9 mouse cellular contexts compared by ENCODE assay signal in genomic region chr13:73512776-73513673, GRCm38 (mm10). TPM values are rescaled to one million over a fixed set of nuclear protein-coding genes. Genes with fewer than 3 reads are reported as not detected.
A peak's percentile ranks its signal among the peaks of the same experiment; 100 is the strongest.
DNase-seq lines count a peak whose midpoint lies in the region; ATAC-seq lines count a peak whose summit lies in the region.
"Had no signal": no experiment of that assay in that cellular context is flagged by ENCODE, and none has a peak within 500 bp of the region (broad histone marks: within the 10 kb centered on the region; RNA-seq: fewer than 3 reads in every experiment).

No protein-coding gene starts in this region.

- no peak overlapping the region for H3K9ac ChIP-seq in kidney, embryonic 16.5 days (replicated peaks; ENCODE audit: low read length)
- H3K9ac ChIP-seq in limb, embryonic 15.5 days = no peak overlapping the region
- H3K9ac ChIP-seq: embryonic facial prominence, embryonic 15.5 days had no signal

- no peaks in the 10 kb centered on the region for H3K27me3 ChIP-seq in kidney, embryonic 16.5 days (ENCODE audit: insufficient read depth, low read length)
- H3K27me3 ChIP-seq in limb, embryonic 15.5 days = no peaks in the 10 kb centered on the region
- no peaks in the 10 kb centered on the region; the same call in 1 of the 2 replicates for H3K27me3 ChIP-seq in splenic B cell, adult 2 months (ENCODE audit: control insufficient read depth, insufficient read depth, low read length, poor library complexity, severe bottlenecking)
- H3K27me3 ChIP-seq: embryonic facial prominence, embryonic 15.5 days had no signal

- ATAC-seq in kidney, embryonic 16.5 days (ENCODE audit: low FRiP score, low TSS enrichment) = peak; percentile 62; the same call in 1 of the 2 replicates
- ATAC-seq in limb, embryonic 15.5 days (ENCODE audit: insufficient number of reproducible peaks, low FRiP score, low TSS enrichment, low read depth) = peak; percentile 46

- H3K36me3 ChIP-seq in kidney, embryonic 16.5 days (ENCODE audit: insufficient read depth, low read length) = peaks cover 49% of the 10 kb centered on the region
- H3K36me3 ChIP-seq in limb, embryonic 15.5 days = peaks cover 79% of the 10 kb centered on the region
- peaks cover 12% of the 10 kb centered on the region for H3K36me3 ChIP-seq in splenic B cell, adult 2 months (ENCODE audit: control insufficient read depth, insufficient read depth, low read length, poor library complexity, severe bottlenecking)

- H3K27ac ChIP-seq in kidney, embryonic 16.5 days (ENCODE audit: low read length) = no peak overlapping the region
- no peak overlapping the region for H3K27ac ChIP-seq in limb, embryonic 15.5 days
- H3K27ac ChIP-seq: embryonic facial prominence, embryonic 15.5 days had no signal

- no peak overlapping the region for H3K4me2 ChIP-seq in kidney, embryonic 16.5 days (replicated peaks; ENCODE audit: low read depth, low read length)
- no peak overlapping the region for H3K4me2 ChIP-seq in limb, embryonic 15.5 days
- H3K4me2 ChIP-seq: embryonic facial prominence, embryonic 15.5 days had no signal

- no peaks in the 10 kb centered on the region for H3K9me3 ChIP-seq in kidney, embryonic 16.5 days (ENCODE audit: low read length)
- no peaks in the 10 kb centered on the region for H3K9me3 ChIP-seq in limb, embryonic 15.5 days
- H3K9me3 ChIP-seq: embryonic facial prominence, embryonic 15.5 days had no signal

- no peaks in the 10 kb centered on the region for H3K4me1 ChIP-seq in kidney, embryonic 16.5 days (ENCODE audit: insufficient read depth, low read length)
- H3K4me1 ChIP-seq in limb, embryonic 15.5 days = no peaks in the 10 kb centered on the region
- H3K4me1 ChIP-seq: embryonic facial prominence, embryonic 15.5 days had no signal

- peak; percentile 59 for DNase-seq in CD4-positive helper T cell, adult 2 months (ENCODE audit: low read depth, low spot score)
- peak; percentile 85 for DNase-seq in adrenal gland, postnatal 14 days
- peak; percentile 66 for DNase-seq in embryo, embryonic 11.5 days (ENCODE audit: low read depth, low spot score)
- peak; percentile 77 for DNase-seq in heart, adult 8-10 months (ENCODE audit: low spot score)
- DNase-seq in natural killer cell, adult 2 months (ENCODE audit: low spot score in 2 of 2) = peak; percentile 49 to 66
- peak; percentile 80 for DNase-seq in splenic B cell, adult 2 months (ENCODE audit: low read depth, low spot score)

- 56% methylated on average over 13 of the region's 13 CpGs for WGBS in kidney, embryonic 16.5 days
- WGBS in limb, embryonic 15.5 days = 60% methylated on average over 13 of the region's 13 CpGs

- H3K4me3 ChIP-seq in kidney, embryonic 16.5 days (ENCODE audit: low read length) = no peak overlapping the region
- no peak overlapping the region for H3K4me3 ChIP-seq in limb, embryonic 15.5 days
- H3K4me3 ChIP-seq: embryonic facial prominence, embryonic 15.5 days had no signal

RNA-seq across cellular contexts. Expression of gene Slc6a3, which starts 23.5 kb away (rescaled TPM):
- total RNA-seq in adrenal gland, postnatal 14 days (2021) = 0.11 TPM in 1 of 2 replicates, not detected in the other
- total RNA-seq in heart, adult 8-10 months (2022) = not detected
- polyA plus RNA-seq in kidney, embryonic 16.5 days (2015; fragmentation: Nextera tagmentation; extraction: Ambion mirVana) = 0.08 and 0.14 TPM in 2 replicates
- 0.08 and 0.10 TPM in 2 replicates for polyA plus RNA-seq in limb, embryonic 15.5 days (2015; fragmentation: Nextera tagmentation; extraction: Ambion mirVana)

RNA-seq across cellular contexts. Expression of gene Lpcat1, which starts 46.0 kb away (rescaled TPM):
- total RNA-seq in adrenal gland, postnatal 14 days (2021) = 17.3 and 18.9 TPM in 2 replicates
- 1 to 10 TPM; 6.8 to 9.6 (median 7.5) TPM for total RNA-seq in heart, adult 8-10 months (2022)
- polyA plus RNA-seq in kidney, embryonic 16.5 days (2015; fragmentation: Nextera tagmentation; extraction: Ambion mirVana) = 31.1 and 35.1 TPM in 2 replicates
- polyA plus RNA-seq in limb, embryonic 15.5 days (2015; fragmentation: Nextera tagmentation; extraction: Ambion mirVana) = 29.2 and 33.2 TPM in 2 replicates
